Mouse (Mus musculus) mouse trophoblast stem cell (cell line): ENCODE measurements at regions not wholly inside any gene's neighbourhood (a gene's known extent, or its start where the extent isn't known, plus 50 kb on each side); places are given as distances from the start of the nearest gene placed in this dataset.

Experiments used
- in situ Hi-C, 2 experiments: fragments of 300-500 bp; cut with MseI, MboI; formaldehyde crosslinking; loops; 2 replicates in 1 of 2; 3 replicates in 1 of 2; pipeline ENCODE4 v1.15.1; 2025

DNA sequence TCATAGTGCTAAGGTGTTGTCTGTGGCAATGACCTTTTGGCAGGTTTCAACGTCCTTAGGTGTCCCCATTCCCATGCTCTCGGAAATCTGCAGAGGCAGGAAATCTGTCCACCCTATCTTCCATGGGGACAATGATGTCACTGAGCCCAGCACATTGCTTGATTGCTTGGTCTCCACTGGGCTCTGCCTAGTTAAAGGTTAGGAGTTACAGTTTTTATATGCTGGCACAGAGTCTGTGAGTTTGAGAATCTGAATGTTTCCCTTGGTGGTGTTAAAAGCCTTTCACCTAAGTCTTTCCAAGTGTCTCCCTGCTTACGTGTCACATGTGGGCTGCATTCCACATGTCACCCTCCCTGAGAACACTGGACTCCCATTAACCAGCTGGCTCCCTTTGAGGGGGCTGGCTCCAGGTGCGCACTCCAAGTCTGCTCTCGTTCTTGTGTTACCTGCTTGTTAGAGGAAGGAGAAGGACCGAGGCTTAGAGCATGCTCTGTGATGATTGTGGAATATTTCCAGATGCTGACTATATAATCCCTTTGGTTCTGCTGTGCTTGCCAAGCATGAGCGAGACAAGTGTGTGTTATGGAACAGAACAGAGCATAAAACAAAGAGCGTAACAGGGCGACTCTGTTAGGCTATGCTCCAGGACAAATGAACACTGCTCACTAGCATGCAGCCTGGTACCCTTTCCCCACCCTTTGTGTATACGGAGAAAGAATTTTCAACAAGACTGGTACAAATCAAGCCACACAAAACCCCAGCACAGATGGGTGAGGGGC lies 284.6 kb upstream of the Auts2 start:
- in situ Hi-C loops: no loop called here

DNA sequence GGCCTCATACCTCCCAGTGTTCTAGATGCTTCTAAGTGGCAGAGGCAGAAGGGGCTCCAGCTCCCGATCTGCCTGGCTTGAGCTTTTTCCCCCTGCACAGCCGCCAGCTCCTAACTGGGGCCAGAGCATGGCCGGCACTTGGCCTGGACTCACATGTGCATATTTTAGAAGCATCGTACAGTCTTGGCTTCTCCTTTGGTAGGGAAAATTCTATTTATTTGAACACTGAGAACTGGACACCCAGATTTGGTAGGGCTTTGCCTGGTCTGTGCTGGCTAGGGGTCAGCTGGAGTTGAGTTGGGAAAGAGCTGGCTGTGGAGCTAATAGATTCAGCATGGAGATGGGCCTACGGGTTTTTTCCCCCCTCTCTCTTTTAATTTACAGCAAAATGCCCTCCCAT lies 282.9 kb upstream of the Auts2 start:
- in situ Hi-C loops: no loop called here

DNA sequence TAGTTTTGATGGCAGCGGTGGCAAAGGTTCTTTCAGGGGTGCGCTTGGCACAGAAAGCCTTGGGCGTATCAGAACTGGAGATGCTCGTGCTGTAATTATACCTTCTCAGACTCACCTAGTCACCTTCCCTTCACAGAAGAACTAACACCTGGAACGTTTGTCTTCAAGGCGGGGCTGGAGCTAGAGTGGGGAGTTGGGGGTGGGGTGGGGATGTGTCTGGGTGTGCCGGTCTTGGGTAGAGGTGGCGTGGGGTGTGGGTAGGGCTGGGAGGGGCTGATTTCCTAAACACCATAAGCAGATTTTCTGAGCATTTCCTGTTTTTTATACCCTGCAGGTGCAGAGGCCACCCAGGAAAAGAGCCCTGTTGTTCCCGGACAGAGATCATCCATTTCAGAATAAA lies 274.5 kb upstream of the Auts2 start:
- in situ Hi-C loops: no loop called here

DNA sequence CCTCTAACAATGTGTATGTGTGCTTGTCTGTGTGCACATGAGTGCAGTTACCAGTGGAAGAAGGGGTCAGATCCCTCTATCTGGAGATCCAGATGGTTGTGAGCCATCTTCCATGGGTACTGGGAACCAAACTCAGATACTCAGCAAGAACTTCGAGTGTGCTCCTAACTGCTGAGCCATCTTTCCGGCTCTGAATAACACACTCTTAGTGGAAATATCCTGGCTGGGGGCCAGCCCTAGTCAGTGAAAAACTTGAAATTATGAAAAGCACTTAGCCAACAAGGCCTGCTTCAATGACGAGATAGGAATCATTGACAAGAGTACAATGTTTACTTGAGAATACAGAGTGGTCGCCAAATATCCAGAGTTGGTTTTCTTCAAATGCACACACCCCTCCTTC lies 266.0 kb upstream of the Auts2 start:
- in situ Hi-C loops: no loop called here

DNA sequence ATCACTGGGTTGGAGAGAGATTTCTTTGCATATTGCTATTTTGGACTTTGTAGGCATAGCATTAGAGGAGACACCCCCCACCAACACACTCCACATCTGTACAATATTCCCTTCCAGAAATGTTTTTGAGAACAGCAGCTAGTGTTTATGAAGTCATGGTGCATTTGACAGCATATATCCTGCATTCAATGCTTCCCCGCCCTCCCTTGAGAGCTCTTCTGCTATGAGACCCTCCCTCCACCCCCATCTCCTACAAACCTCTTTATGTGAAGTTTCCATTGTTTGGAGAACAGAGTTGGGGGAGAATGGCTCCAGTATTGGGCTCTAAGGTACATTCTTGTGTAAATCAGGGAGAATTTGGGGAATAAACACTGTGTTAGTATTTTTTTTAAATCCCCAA lies 252.9 kb upstream of the Auts2 start:
- in situ Hi-C loops: no loop called here

DNA sequence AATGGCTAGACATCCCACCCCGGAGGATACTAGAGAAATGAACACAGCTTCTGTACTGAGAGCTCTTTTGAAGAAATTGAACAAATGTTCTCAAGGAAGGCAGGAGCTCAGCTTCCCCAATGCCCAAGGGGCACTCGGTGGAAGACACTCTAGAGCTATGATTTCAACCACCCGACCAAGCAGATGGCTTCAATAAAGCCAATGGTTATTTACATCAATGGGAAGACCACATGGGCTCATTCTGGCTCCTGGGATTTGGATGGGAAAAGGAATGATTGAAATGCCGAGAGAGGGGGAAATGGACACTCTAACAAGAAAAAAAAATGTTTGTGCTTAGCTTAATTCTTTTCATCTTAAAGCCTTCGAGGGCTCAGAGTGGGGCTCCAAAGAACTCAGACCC lies 249.3 kb upstream of the Auts2 start:
- in situ Hi-C loops: no loop called here

DNA sequence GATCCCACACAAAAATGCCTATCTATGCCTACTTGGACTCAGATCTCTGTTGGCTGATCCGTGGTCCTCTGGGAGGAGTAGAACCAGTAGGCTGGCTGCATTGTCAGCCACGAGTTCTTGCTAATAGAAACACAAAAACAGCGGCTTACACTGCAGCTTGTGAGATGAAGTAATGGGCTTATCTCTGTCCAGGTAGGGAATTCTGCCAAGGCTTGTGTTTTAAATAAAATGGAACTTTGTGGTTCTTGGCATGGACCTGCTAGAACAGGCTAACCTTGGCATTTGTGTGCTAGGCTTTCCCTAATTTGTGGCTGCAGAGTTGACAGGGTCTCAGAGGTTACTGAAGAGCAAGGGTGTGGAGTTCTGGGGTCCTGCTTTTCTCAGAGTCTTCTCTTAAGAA lies 242.1 kb upstream of the Auts2 start:
- in situ Hi-C loops: no loop called here

DNA sequence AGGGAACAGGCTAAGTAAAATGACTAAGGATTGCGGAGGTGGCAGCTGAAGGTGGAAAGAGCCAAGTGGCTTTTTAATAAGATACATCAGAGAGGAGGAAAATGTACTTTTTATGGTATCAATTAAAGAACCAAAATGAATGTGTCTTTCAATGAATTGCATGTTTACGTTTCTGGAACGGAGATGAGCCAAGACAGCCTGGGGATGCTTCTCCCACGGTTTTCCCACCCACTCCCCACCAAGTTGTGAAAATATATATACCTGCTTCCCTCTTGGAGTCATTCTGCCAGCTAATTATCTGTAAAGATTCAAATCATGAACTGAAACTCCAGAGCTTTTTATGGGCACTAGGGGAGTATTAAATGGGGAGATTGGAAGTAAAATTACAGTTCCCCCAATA lies 241.6 kb upstream of the Auts2 start:
- in situ Hi-C loops: no loop called here

DNA sequence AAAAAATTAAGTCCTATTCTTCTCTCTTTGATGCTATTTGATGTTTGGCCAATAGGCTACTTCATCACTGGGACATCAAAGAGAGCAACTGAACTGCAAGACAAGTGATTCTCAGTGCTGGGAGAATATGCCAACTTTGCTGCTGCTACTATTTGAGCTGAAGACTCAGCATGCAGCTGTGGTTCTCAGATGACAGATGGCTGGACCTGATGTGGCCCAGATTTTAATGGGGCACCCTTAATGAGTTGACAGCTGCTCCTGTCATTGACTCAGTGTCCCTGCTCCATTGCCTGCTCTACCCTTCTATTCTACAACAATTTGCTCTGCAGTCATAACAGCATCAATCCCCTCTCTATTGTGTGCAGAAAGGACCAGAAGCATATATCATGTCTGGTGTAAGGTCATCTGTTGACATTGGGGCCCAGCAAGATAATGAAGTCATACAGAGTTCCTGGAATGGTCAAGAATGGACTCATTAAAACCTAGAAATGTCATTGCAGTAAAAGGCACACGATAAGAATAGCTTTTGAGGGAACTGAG lies 231.1 kb upstream of the Auts2 start:
- in situ Hi-C loops: no loop called here

DNA sequence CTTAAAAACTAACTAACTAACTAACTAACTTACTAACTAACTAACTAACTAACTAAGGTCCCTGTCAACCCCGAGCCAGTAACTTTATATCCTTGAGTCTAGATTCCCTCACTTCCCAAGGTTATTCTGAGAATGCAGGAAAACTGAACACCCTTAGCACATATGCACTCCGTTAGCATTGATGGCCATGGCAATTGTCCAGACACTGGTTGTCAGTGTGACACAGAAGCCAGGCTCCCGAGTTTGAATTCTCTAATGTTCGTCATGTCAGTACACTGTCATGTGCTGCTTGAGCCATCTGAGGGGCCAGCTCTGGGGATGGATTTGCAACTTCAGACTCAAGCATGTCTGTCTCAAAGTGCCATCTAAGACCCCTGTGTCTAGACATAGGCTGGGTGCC lies 217.3 kb upstream of the Auts2 start:
- in situ Hi-C loops: no loop called here

DNA sequence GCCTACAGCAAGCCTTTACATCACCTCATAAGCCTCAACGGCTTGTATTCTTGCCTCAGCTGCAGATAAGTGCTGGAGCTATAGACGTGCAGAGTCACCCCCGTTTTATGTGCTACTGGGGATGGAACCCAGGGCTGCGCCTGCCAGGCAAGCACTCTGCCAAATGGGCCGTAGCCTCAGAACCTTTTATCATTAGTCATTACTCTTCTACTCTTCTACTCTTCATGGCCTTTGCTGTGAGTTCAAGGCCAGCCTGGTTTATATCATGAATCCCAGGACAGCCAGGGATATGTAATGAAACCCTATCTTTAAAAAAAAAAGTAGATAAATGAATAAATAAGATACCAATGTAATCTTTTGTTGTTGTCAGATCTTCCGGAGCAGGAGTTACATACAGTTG lies 216.6 kb upstream of the Auts2 start:
- in situ Hi-C loops: no loop called here

DNA sequence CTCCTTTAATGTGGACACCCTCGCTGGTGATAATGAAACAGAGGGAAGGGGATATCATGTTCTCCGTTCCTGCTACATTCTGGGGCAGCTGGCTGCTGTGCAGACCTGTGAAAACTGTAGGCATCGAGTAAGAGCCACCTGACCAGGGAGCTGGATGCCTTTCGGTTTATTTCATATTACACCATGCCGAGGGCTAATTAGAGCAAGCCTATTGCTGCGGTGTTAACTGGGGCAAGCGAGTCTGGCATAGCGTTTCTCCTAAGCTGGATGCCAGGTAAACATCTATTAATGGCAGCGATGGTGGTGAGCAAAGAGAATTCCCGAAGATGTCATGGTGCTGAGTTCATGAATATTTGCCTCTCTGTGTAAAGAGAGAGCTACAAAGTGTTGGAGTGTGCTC lies 215.8 kb upstream of the Auts2 start:
- in situ Hi-C loops: no loop called here

DNA sequence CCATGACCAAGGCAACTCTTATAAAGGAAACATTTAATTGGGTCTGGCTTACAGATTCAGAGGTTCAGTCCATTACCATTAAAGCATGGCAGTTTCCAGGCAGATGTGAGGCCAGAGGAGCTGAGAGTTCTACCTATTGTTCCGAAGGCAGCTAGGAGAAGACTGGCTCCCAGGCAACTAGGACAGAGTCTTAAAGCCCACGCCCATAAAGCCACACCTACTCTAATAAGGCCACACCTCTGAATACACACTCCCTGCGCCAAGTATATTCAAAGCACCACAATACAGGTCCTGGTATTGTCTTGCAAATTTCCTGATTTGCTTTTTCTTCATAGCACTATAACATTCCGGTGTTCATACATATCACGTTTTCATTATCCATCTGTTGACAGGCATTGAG lies 194.8 kb upstream of the Auts2 start:
- in situ Hi-C loops: no loop called here

DNA sequence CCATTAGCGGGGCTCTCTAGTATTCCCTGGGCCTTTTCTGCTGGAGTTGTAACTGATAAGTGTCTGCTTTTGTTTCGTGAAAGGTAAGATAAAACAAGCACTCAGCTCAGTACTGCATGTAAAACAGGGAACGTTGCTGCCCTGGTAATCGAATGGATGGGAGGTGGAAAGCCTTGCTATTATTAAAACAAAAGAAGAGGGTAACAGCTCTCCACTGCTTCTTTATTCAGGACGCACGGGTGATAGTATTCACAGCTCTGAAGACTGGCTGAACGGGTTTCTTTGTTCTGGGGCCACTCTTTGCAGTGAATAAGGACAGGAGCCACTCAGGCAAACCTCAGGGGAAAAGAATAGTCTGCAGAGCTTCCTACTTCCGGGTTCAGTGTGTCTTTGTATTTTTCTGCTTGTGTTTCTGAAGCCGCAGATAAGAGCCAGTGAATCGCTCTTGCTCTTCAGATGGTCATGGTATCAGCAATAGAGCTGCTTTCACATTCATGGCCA lies 185.6 kb upstream of the Auts2 start:
- in situ Hi-C loops: no loop called here

DNA sequence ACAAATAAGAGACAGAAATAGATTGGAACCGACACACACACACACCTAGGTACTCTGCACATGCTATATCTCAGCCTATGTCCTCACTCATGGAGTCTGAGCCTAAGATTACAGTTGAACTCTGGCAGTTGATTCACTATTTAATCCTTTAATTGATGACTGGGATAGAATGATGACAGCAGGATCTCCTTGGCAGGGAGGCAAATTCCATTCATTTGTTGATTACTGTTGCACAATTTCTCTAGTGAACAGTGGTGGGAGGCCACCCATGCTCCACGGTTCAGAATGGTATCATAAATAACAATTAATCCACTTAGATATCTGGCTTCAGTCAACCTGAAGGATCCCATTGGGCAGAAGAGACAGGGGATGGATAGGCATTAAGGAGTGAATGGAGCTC lies 181.3 kb upstream of the Auts2 start:
- in situ Hi-C loops: no loop called here

DNA sequence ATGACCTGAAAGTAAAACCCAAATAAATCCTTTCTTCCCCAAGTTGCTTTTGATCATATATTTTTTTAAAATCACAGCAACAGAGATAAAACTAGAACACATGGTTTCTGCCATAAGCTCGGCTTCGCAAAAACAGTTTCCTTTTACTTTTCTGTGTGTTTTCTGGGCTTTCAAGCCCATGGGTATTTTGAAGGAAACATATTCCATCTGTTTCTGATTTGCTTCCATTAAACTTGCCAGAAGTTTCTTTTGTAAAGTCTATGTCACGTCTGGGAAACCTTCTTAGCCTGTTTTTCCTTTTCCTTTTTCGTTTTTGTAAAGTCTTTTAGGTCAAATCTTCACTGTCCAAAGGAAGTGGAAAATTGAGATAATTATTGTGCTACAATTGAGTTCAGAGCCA lies 167.2 kb upstream of the Auts2 start:
- in situ Hi-C loops: no loop called here

DNA sequence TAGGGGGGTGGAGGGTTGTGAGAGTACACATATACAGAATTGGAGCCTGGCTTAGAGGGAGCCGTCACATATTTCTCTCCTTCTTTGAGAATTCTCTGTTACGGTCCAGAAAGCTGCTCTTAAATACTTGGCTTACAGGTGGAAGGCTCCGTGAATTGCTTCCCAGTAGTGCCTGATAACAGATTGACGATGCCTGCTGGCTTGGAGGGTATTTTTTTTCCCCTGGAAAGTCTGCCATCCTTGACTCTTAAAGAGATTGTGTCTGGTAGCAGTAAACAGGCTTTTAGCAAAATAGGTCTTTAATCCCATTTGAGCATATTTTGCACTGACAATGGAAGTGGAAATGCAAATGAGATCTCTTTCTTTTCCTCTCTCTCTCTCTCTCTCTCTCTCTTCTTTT lies 164.4 kb upstream of the Auts2 start:
- in situ Hi-C loops: no loop called here

DNA sequence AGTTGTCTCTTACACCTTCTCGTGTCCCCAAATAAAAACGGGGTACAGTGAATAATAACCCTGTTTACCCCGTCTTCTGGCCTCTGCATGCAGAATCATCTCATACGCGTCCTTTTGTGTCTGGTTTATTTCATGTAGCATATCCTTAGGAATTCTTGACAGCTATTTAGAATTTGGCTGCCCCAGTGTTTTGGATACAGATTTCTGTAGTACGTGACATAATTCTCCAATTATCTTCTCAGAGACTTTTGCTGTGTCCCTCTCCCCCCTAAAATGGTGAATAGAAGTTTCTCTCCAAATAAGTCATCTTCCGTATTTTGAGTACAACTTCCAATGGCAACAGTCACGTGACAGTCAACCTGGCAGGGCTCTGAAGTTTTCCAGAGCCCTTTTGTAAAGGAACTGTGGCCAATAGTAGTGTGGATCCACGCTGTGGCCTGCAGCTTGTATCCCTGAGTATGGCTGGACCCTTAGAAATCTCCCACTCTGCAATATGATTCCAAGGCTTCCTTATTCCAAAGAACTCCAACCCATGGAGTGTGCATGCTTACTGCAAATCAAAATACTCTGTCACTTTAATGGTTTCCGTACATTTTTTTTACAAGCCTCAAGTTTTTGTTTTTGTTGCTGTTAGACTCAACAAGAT lies 160.4 kb upstream of the Auts2 start:
- in situ Hi-C loops: no loop called here

DNA sequence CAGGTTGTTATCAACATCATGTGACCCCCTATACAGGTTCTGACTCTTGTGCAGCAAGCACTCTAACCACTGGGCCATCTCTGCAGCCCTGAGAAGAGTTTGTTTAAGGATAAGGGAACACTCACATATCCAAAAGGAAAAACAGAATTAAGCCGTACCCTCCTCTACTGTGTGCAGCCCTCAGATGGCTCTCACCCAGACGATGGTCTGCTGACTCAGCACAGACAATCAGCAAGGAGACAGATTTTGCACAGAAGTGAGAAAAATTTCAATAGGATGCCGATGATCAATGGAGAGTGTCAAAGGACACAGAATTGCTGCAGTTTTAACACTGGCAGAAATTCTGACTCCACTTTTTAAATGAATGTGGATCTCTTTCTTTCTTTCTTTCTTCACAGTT lies 159.4 kb upstream of the Auts2 start:
- in situ Hi-C loops: no loop called here

DNA sequence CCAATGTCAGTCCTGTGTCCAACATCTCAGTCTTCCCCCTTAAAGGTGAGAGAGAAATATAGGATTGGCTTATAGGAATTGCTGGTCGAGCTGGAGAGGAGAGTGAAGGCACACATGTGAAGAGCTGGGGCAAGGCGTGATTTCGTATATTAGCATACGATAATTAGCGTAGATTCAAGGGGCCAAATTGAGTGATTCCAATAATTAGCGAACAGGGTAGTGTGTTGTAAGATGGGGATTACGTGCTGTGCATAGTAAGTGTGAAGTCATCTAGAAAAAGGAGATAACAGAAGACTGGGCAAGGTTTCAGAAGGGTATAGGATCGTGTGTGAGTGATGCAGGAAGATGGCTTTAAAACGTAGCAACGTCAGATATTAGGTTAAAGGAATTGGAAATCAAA lies 147.6 kb upstream of the Auts2 start:
- in situ Hi-C loops: no loop called here

DNA sequence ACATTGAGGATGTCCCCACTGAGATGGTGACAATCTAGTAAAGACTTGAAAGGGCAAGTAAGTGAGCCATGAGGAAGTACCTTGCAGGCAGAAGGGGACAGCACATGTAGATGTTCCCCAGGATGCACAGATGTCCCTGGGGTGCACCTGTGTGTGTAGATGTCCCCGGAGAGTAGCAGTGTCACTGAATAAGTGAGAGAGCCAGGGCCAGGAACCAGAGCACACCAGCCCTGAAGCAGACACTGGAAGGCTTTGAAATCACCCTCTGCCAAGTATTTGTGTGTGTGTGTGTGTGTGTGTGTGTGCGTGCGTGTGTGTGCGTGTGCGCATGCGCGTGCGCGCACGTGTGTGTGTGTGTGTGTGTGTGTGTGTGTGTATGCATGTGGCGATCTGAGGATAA lies 132.1 kb upstream of the Auts2 start:
- in situ Hi-C loops: no loop called here

DNA sequence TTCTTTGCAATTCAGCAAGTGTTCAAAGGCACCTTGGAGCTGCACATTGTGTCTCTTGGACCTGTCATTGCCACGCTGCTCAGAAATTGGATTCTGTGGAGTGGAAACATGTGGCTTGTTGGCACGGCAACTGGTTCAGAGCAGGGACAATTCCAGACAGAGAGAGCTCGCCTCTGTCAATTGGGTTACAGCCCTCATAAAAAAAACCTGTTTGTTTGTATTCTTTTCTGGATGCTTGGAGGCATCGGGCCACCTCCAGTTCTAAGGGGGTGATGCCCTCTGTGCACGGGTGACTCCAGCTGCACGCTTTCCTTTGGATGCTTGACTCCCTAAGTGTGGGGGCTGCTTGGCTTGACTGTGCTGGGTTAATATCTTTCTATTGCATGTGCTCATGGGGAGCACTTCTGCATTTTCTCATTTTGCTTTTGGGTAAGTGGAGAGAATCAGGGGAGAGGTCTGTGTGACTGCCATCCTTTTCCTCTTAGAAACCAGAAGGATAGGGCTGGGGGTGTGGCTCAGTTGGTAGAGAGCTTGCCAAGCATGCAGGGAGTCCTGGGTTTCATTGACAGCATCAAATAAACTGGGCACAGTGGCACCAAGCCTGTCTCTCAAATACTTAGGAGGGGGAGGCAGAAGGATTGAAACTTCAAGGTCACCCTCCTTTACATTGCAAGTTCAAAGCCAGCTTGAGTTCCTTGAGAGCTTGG lies 130.6 kb upstream of the Auts2 start:
- in situ Hi-C loops: no loop called here

DNA sequence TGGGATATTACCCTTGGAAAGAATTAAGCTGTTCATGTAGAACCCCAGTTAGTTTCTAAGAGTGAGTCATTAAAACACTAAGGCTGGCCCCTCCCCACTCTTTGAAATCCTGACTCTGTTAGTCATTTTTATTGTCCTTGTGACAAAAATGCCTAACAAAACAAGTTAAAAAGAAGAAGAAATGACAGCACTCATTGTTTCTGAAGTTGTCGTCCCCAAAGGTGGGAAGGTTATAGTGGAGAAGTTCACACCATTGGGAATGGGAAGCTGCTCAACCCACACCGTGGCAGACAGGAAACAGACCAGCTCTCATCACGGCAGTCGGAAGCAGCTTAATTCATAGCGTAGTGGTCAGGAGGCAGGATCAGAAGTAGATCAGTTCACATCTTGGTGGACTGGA lies 128.4 kb upstream of the Auts2 start:
- in situ Hi-C loops: no loop called here
